Mouse (Mus musculus): ENCODE results near the gene Ptprd. TPM values are rescaled to one million over a fixed set of nuclear protein-coding genes. Genes with fewer than 3 reads are reported as not detected.
A peak's percentile ranks its signal among the peaks of the same experiment; 100 is the strongest.
"Not testable (repeated sequence)": the region's sequence is repeated elsewhere in the genome, so short reads cannot be mapped to it uniquely, and the experiment has no call there.

The Ptprd gene
- polyA plus RNA-seq, 1 experiment, result 7.8 TPM

GRCm38 (mm10) chr4:76448678-76449465, 1762.9 kb downstream of the Ptprd start:
- DNase-seq (ENCODE audit: low read depth), result no peak

- no peak for DNase-seq (ENCODE audit: low read depth)
Measured at GRCm38 (mm10) chr4:76447396-76447795, 1764.4 kb downstream of the Ptprd start.

- no peak for DNase-seq (ENCODE audit: low read depth)
Measured at GRCm38 (mm10) chr4:76444778-76445177, 1767.0 kb downstream of the Ptprd start.

- DNase-seq (ENCODE audit: low read depth), result no peak
Measured at GRCm38 (mm10) chr4:76443553-76443952, 1768.2 kb downstream of the Ptprd start.

GRCm38 (mm10) chr4:76440791-76441364, 1770.9 kb downstream of the Ptprd start:
- DNase-seq (ENCODE audit: low read depth), result no peak

- no peak for DNase-seq (ENCODE audit: low read depth)
Measured at GRCm38 (mm10) chr4:76438496-76439079, 1773.2 kb downstream of the Ptprd start.

- no peak for DNase-seq (ENCODE audit: low read depth)
Measured at GRCm38 (mm10) chr4:76438068-76438467, 1773.7 kb downstream of the Ptprd start.

- no peak for DNase-seq (ENCODE audit: low read depth)
Measured at GRCm38 (mm10) chr4:76435920-76436319, 1775.8 kb downstream of the Ptprd start.

- DNase-seq (ENCODE audit: low read depth), result no peak
Measured at GRCm38 (mm10) chr4:76429769-76430168, 1782.0 kb downstream of the Ptprd start.

GRCm38 (mm10) chr4:76427036-76427435, 1784.7 kb downstream of the Ptprd start:
- DNase-seq (ENCODE audit: low read depth), result not testable (repeated sequence)

- DNase-seq (ENCODE audit: low read depth), result no peak
Measured at GRCm38 (mm10) chr4:76425230-76425575, 1786.6 kb downstream of the Ptprd start.

GRCm38 (mm10) chr4:76424324-76425229, 1787.2 kb downstream of the Ptprd start:
- DNase-seq (ENCODE audit: low read depth), result peak; percentile 58

- no peak for DNase-seq (ENCODE audit: low read depth)
Measured at GRCm38 (mm10) chr4:76422113-76422512, 1789.6 kb downstream of the Ptprd start.

GRCm38 (mm10) chr4:76419641-76420040, 1792.1 kb downstream of the Ptprd start:
- DNase-seq (ENCODE audit: low read depth), result no peak

GRCm38 (mm10) chr4:76417676-76418075, 1794.1 kb downstream of the Ptprd start:
- DNase-seq (ENCODE audit: low read depth), result no peak

GRCm38 (mm10) chr4:76415624-76416023, 1796.1 kb downstream of the Ptprd start:
- DNase-seq (ENCODE audit: low read depth), result no peak

GRCm38 (mm10) chr4:76414591-76414990, 1797.2 kb downstream of the Ptprd start:
- no peak for DNase-seq (ENCODE audit: low read depth)

- DNase-seq (ENCODE audit: low read depth), result no peak
Measured at GRCm38 (mm10) chr4:76410053-76410452, 1801.7 kb downstream of the Ptprd start.

- no peak for DNase-seq (ENCODE audit: low read depth)
Measured at GRCm38 (mm10) chr4:76409159-76409558, 1802.6 kb downstream of the Ptprd start.

GRCm38 (mm10) chr4:76405862-76406454, 1805.8 kb downstream of the Ptprd start:
- no peak for DNase-seq (ENCODE audit: low read depth)

- no peak for DNase-seq (ENCODE audit: low read depth)
Measured at GRCm38 (mm10) chr4:76403219-76403618, 1808.5 kb downstream of the Ptprd start.

GRCm38 (mm10) chr4:76387887-76388286, 1823.9 kb downstream of the Ptprd start:
- no peak for DNase-seq (ENCODE audit: low read depth)
